Mouse (Mus musculus) neural tube, embryonic 12.5 days (tissue): ENCODE measurements around the gene Nom1. TPM values are rescaled to one million over a fixed set of nuclear protein-coding genes. Genes with fewer than 3 reads are reported as not detected.

ENCODE experiments used
- ATAC-seq: fragments of 200-750 bp; cut with Nextera tagmentation; 2 replicates; pipeline ENCODE4 v1.8.0; 2017; ENCODE audit warnings: low read depth, mild to moderate bottlenecking, moderate TSS enrichment, moderate library complexity; ENCODE audit not compliant: low FRiP score
- H3K27ac ChIP-seq: fragments of 300-500 bp; sonication (generic); 2 replicates; pipeline ENCODE4 v1.5.1; 2016
- H3K27me3 ChIP-seq: fragments of 300-500 bp; sonication (generic); replicated peaks from 2 replicates; pipeline ENCODE4 v1.6.1; 2016; ENCODE audit warnings: mild to moderate bottlenecking
- H3K36me3 ChIP-seq: fragments of 300-500 bp; sonication (generic); 2 replicates; pipeline ENCODE4 v1.6.1; 2016; ENCODE audit warnings: mild to moderate bottlenecking
- H3K4me1 ChIP-seq: fragments of 300-500 bp; sonication (generic); 2 replicates; pipeline ENCODE4 v1.6.1; 2016
- H3K4me2 ChIP-seq: fragments of 300-500 bp; sonication (generic); replicated peaks from 2 replicates; pipeline ENCODE4 v1.6.1; 2016; ENCODE audit warnings: mild to moderate bottlenecking
- H3K4me3 ChIP-seq: fragments of 300-500 bp; sonication (generic); 2 replicates; pipeline ENCODE4 v1.5.1; 2016
- H3K9ac ChIP-seq: fragments of 300-500 bp; sonication (generic); 2 replicates; pipeline ENCODE4 v1.6.1; 2016; ENCODE audit warnings: mild to moderate bottlenecking
- H3K9me3 ChIP-seq: fragments of 300-500 bp; sonication (generic); 2 replicates; pipeline ENCODE4 v1.6.1; 2016; ENCODE audit warnings: mild to moderate bottlenecking
- WGBS: fragments of 180-500 bp; shearing (Covaris S2); methylation state at CpG from one replicate; pipeline ENCODE4 v1.1.7; 2016; 5-methylcytosine and 5-hydroxymethylcytosine counted together
- polyA plus RNA-seq: library from polyadenylated mRNA; unstranded; fragments of >200 nt; fragmentation: Nextera tagmentation; extraction: Ambion mirVana; gene quantifications from 2 replicates; pipeline ENCODE4 v1.2.1, GENCODE M21; 2016

Nom1 gene
- polyA plus RNA-seq, 1 experiment from 2014 or later, result 25.0 TPM

GRCm38 (mm10) chr5:29485941-29486320 is 51.5 kb downstream of the Nom1 start:
- H3K27ac ChIP-seq, result no peak overlapping the region
- 1% methylated on average over 10 of the region's 10 CpGs for WGBS

DNA sequence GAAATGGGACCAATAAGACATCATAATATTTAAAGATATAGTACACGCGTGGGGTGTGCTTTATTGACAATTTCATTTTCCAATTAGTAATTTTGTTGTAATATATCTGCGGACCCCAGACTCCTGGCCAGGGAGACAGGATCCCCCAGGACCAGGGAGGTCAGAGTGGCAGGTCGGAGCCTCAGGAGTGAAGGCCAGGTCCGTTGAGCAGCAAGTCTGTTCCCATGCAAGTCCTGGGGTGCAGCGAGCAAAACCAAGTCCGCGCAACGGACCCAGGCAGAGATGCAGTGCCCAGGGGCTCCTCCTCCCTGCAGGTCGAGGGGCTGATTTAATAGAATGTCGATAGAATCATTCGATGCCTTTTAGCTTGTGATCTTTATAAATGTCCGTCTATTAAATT is 52.9 kb downstream of the Nom1 start:
- Histone ChIP-seq H3K4me1 (peaks cover 5% of the 10 kb centered on the region; the same call in 1 of the 2 replicates), H3K36me3 (no peaks in the 10 kb centered on the region), H3K9ac (no peak overlapping the region), H3K9me3 (no peaks in the 10 kb centered on the region), H3K27ac (no peak overlapping the region), H3K27me3 (peaks cover 90% of the 10 kb centered on the region), H3K4me2 (no peak overlapping the region), H3K4me3 (no peak overlapping the region)
- WGBS, result 12% methylated on average over 13 of the region's 13 CpGs
- no peak for ATAC-seq

More at GRCm38 (mm10) chr5:29485941-29486320, 51.5 kb downstream of the Nom1 start:
- Histone ChIP-seq H3K9ac (no peak overlapping the region), H3K27me3 (peaks cover 97% of the 10 kb centered on the region), H3K36me3 (no peaks in the 10 kb centered on the region), H3K4me3 (no peak overlapping the region), H3K4me2 (no peak overlapping the region), H3K9me3 (no peaks in the 10 kb centered on the region), H3K4me1 (peaks cover 5% of the 10 kb centered on the region; the same call in 1 of the 2 replicates)
- no peak for ATAC-seq

DNA sequence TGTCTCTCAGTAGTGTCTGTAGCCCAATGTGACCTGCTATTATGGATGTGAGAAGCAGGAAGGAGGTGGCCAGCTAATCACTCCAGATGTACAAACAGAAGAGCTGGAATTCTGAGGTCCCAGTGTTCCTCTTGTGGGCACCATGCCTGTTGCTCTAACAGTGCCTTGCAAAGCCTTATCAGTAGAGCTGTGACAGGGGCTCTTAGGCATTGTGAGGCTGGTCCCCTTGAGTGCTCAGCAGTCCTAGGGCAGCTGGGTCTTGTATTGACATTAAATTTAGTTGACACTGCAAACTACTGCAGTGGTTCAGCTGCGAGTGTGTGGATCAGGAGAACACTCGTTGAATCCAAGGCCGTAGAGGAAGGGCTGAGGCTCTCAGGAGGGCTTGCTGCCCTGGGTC is 72.5 kb downstream of the Nom1 start:
- 76% methylated on average over 3 of the region's 3 CpGs for WGBS
- Histone ChIP-seq H3K4me3 (no peak overlapping the region), H3K27ac (no peak overlapping the region), H3K9me3 (no peaks in the 10 kb centered on the region), H3K4me1 (no peaks in the 10 kb centered on the region), H3K9ac (no peak overlapping the region), H3K36me3 (no peaks in the 10 kb centered on the region), H3K4me2 (no peak overlapping the region), H3K27me3 (no peaks in the 10 kb centered on the region)
- ATAC-seq, result no peak

Other genes with a start within 250 kb of the Nom1 start
- gene Rnf32, start 238.7 kb upstream of the Nom1 start, polyA plus RNA-seq, result 7.3 and 8.9 TPM in 2 replicates
- gene Lmbr1, start 56.3 kb upstream of the Nom1 start, polyA plus RNA-seq, result 17.6 and 19.6 TPM in 2 replicates
- gene Mnx1, start 43.8 kb downstream of the Nom1 start, polyA plus RNA-seq, result 6.9 and 10.3 TPM in 2 replicates
- 43.3 and 45.1 TPM in 2 replicates for gene Ube3c, start 134.6 kb downstream of the Nom1 start, polyA plus RNA-seq